Mouse (Mus musculus) heart, embryonic 16.5 days (tissue): ENCODE measurements around the gene Zfp169. TPM values are rescaled to one million over a fixed set of nuclear protein-coding genes. Genes with fewer than 3 reads are reported as not detected.
A peak's percentile ranks its signal among the peaks of the same experiment; 100 is the strongest.

Experiments
- ATAC-seq: fragments of 200-750 bp; cut with Nextera tagmentation; replicated peaks from 2 replicates; pipeline ENCODE4 v1.8.0; 2017; ENCODE audit warnings: moderate number of reproducible peaks; ENCODE audit not compliant: insufficient read depth, low FRiP score; ENCODE audit errors: extremely low read depth
- H3K27ac ChIP-seq: fragments of 300-500 bp; sonication (generic); 2 replicates; pipeline ENCODE4 v1.5.1; 2014; ENCODE audit warnings: mild to moderate bottlenecking, low read length, control low read depth, moderate library complexity
- H3K27me3 ChIP-seq: fragments of 300-500 bp; sonication (generic); 2 replicates; pipeline ENCODE4 v1.6.1; 2014; ENCODE audit warnings: low read length, mixed read lengths; ENCODE audit not compliant: control insufficient read depth, insufficient read depth
- H3K36me3 ChIP-seq: fragments of 300-500 bp; sonication (generic); 2 replicates; pipeline ENCODE4 v1.6.1; 2014; ENCODE audit not compliant: control insufficient read depth, insufficient read depth
- H3K4me1 ChIP-seq: fragments of 300-500 bp; sonication (generic); 2 replicates; pipeline ENCODE4 v1.6.1; 2014; ENCODE audit warnings: low read length, mixed read lengths; ENCODE audit not compliant: control insufficient read depth, insufficient read depth
- H3K4me2 ChIP-seq: fragments of 300-500 bp; sonication (generic); 2 replicates; pipeline ENCODE4 v1.6.1; 2014; ENCODE audit warnings: low read depth, mild to moderate bottlenecking, control low read depth, low read length
- H3K4me3 ChIP-seq: fragments of 300-500 bp; sonication (generic); 2 replicates; pipeline ENCODE4 v1.5.1; 2014; ENCODE audit warnings: mild to moderate bottlenecking, control low read depth, low read length
- H3K9ac ChIP-seq: fragments of 300-500 bp; sonication (generic); 2 replicates; pipeline ENCODE4 v1.6.1; 2014; ENCODE audit warnings: low read length, control low read depth
- H3K9me3 ChIP-seq: fragments of 300-500 bp; sonication (generic); replicated peaks from 2 replicates; pipeline ENCODE4 v1.6.1; 2016; ENCODE audit warnings: low read length; ENCODE audit not compliant: control insufficient read depth
- WGBS: fragments of 180-500 bp; shearing (Covaris S2); extraction: QIAGEN DNeasy Blood & Tissue Kit; methylation state at CpG from one replicate; pipeline ENCODE4 v1.1.7; 2014; 5-methylcytosine and 5-hydroxymethylcytosine counted together
- polyA plus RNA-seq: library from polyadenylated mRNA; unstranded; fragments of >200 nt; fragmentation: Nextera tagmentation; extraction: Ambion mirVana; gene quantifications from 2 replicates; pipeline ENCODE4 v1.2.1, GENCODE M21; 2015

Zfp169 gene
- polyA plus RNA-seq, 1 experiment from 2014 or later, result 2.3 TPM

GRCm38 (mm10) chr13:48547623-48548022, 34.4 kb upstream of the Zfp169 start:
- ATAC-seq, result no peak
- no peaks in the 10 kb centered on the region for H3K27me3 ChIP-seq
- 91% methylated on average over 6 of the region's 6 CpGs for WGBS
- H3K27ac ChIP-seq, result no peak overlapping the region
- H3K4me1 ChIP-seq, result peaks cover 29% of the 10 kb centered on the region
- no peak overlapping the region for H3K9ac ChIP-seq
- H3K4me3 ChIP-seq, result no peak overlapping the region
- H3K36me3 ChIP-seq, result no peaks in the 10 kb centered on the region
- no peaks in the 10 kb centered on the region for H3K9me3 ChIP-seq
- no peak overlapping the region for H3K4me2 ChIP-seq

DNA sequence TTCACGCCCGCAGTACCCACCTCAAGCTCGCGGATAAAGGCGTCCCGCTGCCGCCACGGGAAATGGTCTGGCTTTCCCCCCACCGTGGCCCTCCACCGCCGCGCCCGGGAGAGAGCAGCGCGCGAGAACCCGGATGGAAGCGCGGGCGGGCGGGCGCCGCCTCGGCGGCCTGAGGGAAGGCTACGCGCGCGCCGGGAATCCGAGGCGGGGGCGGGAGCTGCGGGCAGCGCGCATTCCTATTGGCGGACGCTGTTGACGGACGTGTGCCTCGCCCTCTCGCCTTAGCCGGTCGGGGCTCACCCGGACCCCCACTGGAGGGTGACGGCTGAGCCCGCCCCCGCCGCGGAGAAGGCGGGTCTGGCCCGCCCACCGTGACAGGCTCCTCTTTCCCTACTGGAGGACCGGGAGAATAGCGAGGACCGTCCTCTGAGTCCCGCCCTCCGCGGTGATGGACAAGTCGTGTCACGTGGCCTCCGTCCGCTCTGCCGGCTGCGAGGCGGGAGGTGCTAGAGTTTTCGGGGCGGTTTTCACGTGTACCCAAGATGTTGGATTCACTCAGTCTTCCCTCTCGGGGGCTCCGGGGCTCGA, 33.2 kb upstream of the Zfp169 start:
- WGBS, result under 1% methylated on average over 71 of the region's 72 CpGs
- peak overlapping the region; percentile 69 for H3K4me2 ChIP-seq
- no peaks in the 10 kb centered on the region for H3K36me3 ChIP-seq
- peaks cover 23% of the 10 kb centered on the region for H3K4me1 ChIP-seq
- ATAC-seq, result peak; percentile 96
- H3K27me3 ChIP-seq, result no peaks in the 10 kb centered on the region
- peak overlapping the region; percentile 83 for H3K4me3 ChIP-seq
- no peaks in the 10 kb centered on the region for H3K9me3 ChIP-seq
- peak overlapping the region; percentile 98 for H3K9ac ChIP-seq
- H3K27ac ChIP-seq, result peak overlapping the region; percentile 99

GRCm38 (mm10) chr13:48545476-48546281, 32.4 kb upstream of the Zfp169 start:
- H3K36me3 ChIP-seq, result no peaks in the 10 kb centered on the region
- peak; percentile 88 for ATAC-seq
- H3K4me2 ChIP-seq, result peak overlapping the region; percentile 72
- H3K9ac ChIP-seq, result peak overlapping the region; percentile 98
- H3K4me1 ChIP-seq, result peaks cover 28% of the 10 kb centered on the region
- WGBS, result under 1% methylated on average over 54 of the region's 72 CpGs
- no peaks in the 10 kb centered on the region for H3K9me3 ChIP-seq
- no peaks in the 10 kb centered on the region for H3K27me3 ChIP-seq
- H3K27ac ChIP-seq, result peak overlapping the region; percentile 99
- peak overlapping the region; percentile 83 for H3K4me3 ChIP-seq

DNA sequence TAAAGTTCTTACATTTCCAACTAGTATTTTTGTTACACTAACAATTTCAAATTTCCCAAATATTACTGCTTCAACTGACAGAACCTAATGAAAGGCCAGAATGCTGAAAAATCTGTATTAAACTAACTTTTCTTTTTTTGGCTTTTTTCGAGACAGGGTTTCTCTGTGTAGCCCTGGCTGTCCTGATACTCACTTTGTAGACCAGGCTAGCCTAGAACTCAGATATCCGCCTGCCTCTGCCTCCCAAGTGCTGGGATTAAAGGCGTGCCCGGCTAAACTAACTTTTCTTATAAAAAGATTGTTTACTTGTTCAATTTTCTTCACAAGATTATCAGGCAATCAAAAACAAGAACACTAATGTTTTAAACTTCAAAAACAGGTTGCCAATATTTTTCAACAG, 31.6 kb upstream of the Zfp169 start:
- Histone ChIP-seq H3K9ac (peak overlapping the region; percentile 95), H3K27me3 (no peaks in the 10 kb centered on the region), H3K4me3 (peak overlapping the region; percentile 83), H3K27ac (peak overlapping the region; percentile 99), H3K9me3 (no peaks in the 10 kb centered on the region), H3K4me2 (peak overlapping the region; percentile 72), H3K36me3 (no peaks in the 10 kb centered on the region), H3K4me1 (peaks cover 34% of the 10 kb centered on the region)
- ATAC-seq, result no peak
- 29% methylated on average over 4 of the region's 4 CpGs for WGBS

DNA sequence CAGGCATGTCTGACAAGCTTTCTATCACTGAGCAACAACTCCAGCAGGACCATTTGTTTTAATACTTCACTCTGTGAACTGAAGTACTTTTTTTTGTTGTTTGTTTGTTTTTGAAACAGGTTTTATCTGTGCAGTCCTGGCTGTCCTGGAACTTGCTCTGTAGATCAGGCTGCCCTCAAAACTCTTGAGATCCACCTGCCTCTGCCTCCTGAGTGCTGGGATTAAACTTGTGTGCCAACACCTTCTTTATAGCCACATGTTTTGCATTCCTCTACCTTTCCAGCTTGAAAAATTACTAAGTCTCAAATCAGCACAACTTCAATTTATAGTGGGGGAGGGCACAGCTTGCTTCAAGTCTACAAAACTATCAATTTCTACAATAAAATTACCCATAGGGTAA, 31.1 kb upstream of the Zfp169 start:
- Histone ChIP-seq H3K4me2 (peak overlapping the region; percentile 72), H3K9me3 (no peaks in the 10 kb centered on the region), H3K36me3 (no peaks in the 10 kb centered on the region), H3K27ac (no peak overlapping the region), H3K4me1 (peaks cover 36% of the 10 kb centered on the region), H3K9ac (no peak overlapping the region; the same call in 1 of the 2 replicates), H3K4me3 (peak overlapping the region; percentile 83), H3K27me3 (no peaks in the 10 kb centered on the region)
- ATAC-seq, result no peak

- Histone ChIP-seq H3K9ac (peak overlapping the region; percentile 13; the same call in 1 of the 2 replicates), H3K36me3 (peaks cover 11% of the 10 kb centered on the region; the same call in 1 of the 2 replicates), H3K4me1 (peaks cover 40% of the 10 kb centered on the region), H3K4me3 (peak overlapping the region; percentile 6; the same call in 1 of the 2 replicates), H3K4me2 (peak overlapping the region; percentile 53), H3K27me3 (no peaks in the 10 kb centered on the region), H3K27ac (no peak overlapping the region), H3K9me3 (no peaks in the 10 kb centered on the region)
- no peak for ATAC-seq
- WGBS, result 55% methylated on average over 1 of the region's 1 CpGs
These were observed 27.2 kb upstream of the Zfp169 start for GRCm38 (mm10) chr13:48540488-48540887.

DNA sequence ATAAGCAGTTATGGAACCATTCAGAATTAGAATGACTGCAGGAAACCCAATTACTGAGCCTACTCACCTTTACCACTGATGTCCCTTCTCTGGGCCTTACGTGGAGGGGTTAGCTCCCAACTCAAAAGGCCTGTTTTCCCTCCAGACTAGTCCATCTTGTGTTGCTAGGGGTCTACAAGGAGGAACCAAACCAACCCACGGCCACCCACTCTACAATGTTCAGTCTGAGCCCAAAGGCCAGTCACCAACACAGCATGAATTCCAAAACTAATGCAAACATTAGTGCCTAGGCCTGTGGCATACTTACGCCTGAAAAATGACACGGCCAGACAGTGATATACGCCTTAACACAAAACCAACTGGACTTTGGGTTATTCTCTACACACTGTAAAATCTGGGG, 20.2 kb upstream of the Zfp169 start:
- Histone ChIP-seq H3K9me3 (no peaks in the 10 kb centered on the region), H3K27ac (no peak overlapping the region), H3K4me1 (no peaks in the 10 kb centered on the region), H3K9ac (no peak overlapping the region), H3K36me3 (peaks cover 11% of the 10 kb centered on the region; the same call in 1 of the 2 replicates), H3K4me2 (no peak overlapping the region), H3K27me3 (no peaks in the 10 kb centered on the region), H3K4me3 (no peak overlapping the region)
- 90% methylated on average over 5 of the region's 5 CpGs for WGBS
- ATAC-seq, result no peak

- no peaks in the 10 kb centered on the region for H3K27me3 ChIP-seq
- H3K4me2 ChIP-seq, result no peak overlapping the region
- no peaks in the 10 kb centered on the region for H3K4me1 ChIP-seq
- no peak for ATAC-seq
- 63% methylated on average over 2 of the region's 2 CpGs for WGBS
- no peak overlapping the region for H3K27ac ChIP-seq
- H3K36me3 ChIP-seq, result peaks cover 3% of the 10 kb centered on the region; the same call in 1 of the 2 replicates
- H3K9ac ChIP-seq, result no peak overlapping the region
- H3K4me3 ChIP-seq, result no peak overlapping the region
- H3K9me3 ChIP-seq, result no peaks in the 10 kb centered on the region
These were observed 18.2 kb upstream of the Zfp169 start for GRCm38 (mm10) chr13:48531448-48531847.

DNA sequence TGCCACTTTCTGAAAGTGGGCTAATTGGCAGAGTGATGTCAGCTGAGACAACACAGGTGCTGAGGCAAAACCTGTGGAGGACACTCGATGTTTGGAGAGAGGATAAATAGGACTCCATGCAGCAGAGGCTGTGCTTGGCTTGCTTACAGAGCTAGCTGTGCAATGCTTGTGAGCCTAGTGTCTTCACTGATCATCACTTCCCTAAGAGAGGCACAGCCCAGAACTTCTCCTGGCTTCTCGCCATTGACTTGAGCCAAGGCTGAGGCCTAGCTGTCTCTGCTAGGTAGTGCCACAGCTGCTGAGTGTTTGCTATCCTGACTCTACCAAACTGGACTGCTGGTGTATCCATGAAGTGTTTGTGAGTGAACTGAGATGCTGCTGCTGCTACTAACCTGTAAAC, 17.4 kb upstream of the Zfp169 start:
- H3K27ac ChIP-seq, result no peak overlapping the region
- H3K4me2 ChIP-seq, result no peak overlapping the region
- no peaks in the 10 kb centered on the region for H3K36me3 ChIP-seq
- 44% methylated on average over 2 of the region's 2 CpGs for WGBS
- no peaks in the 10 kb centered on the region for H3K27me3 ChIP-seq
- no peak for ATAC-seq
- no peaks in the 10 kb centered on the region for H3K4me1 ChIP-seq
- no peak overlapping the region for H3K9ac ChIP-seq
- H3K4me3 ChIP-seq, result no peak overlapping the region
- no peaks in the 10 kb centered on the region for H3K9me3 ChIP-seq
